Mouse (Mus musculus): ENCODE measurements around the gene Arfgef2. TPM values are rescaled to one million over a fixed set of nuclear protein-coding genes. Genes with fewer than 3 reads are reported as not detected.

Gene Arfgef2
- polyA plus RNA-seq, 1 experiment from 2014 or later = 4.0 TPM

DNA sequence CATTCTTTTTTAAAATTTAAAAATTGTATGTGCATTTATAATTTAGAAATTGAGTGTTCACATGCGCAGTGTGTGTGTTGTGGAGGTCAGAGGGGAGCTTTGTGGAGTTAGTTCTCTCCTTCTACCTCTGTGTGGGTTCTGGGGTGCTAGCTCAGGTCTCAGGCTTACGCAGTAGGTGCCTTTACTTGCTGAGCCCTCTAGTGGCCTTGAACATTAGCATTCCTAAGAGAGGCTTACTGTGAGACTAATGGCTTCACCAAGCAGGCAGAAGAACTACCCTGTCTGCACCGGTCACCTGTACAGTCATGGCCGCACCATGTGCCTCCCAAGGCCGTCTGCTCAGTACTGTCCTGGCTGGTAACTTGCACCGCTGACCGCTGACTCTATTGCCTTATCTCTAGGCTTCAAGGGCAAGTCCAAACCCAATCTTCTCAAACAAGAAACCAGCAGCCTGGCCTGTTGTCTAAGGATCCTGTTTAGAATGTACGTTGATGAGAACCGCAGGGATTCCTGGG lies 86.0 kb downstream of the Arfgef2 start:
- H3K9me3 ChIP-seq (replicated peaks; ENCODE audit: control insufficient read depth, low read length) = no peaks in the 10 kb centered on the region
- no peaks in the 10 kb centered on the region for H3K36me3 ChIP-seq (replicated peaks; ENCODE audit: control insufficient read depth, insufficient read depth, low read depth, low read length)
- WGBS = 69% methylated on average over 9 of the region's 9 CpGs

DNA sequence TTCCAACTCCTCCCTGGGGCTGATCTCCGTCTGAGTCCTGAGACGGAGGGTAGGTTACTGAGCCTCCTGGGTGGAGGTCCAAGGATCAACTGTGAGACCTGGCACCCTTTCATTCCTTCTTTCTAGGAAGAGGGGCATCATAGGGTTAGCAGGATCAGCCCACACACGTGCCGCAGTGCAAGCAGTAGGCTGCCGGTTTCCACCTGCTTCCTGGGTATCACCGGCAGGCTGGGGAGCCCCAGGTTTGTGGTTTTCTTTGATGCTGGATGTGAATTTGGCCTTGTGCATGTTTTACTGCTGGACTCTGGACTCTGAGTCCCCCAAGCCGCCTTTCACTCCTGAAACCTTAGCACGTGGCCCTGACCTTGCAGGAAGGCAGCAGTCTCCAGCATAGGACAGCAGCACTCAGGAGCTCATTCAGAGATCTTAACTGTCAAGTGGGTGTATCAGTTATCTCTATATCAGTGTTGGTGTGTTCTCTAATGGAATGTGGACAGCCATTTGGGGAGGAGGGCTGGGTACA lies 86.8 kb downstream of the Arfgef2 start:
- no peaks in the 10 kb centered on the region for H3K27me3 ChIP-seq (ENCODE audit: control insufficient read depth, insufficient read depth, low read length)
- H3K36me3 ChIP-seq (replicated peaks; ENCODE audit: control insufficient read depth, insufficient read depth, low read depth, low read length) = no peaks in the 10 kb centered on the region
- ATAC-seq (replicated peaks; ENCODE audit: insufficient number of reproducible peaks, low FRiP score, low TSS enrichment, low read depth) (no peak), DNase-seq (ENCODE audit: low spot score) (no peak)
- H3K4me2 ChIP-seq (ENCODE audit: low read depth, low read length) = no peak overlapping the region
- WGBS = 89% methylated on average over 8 of the region's 8 CpGs
- no peak overlapping the region for H3K4me3 ChIP-seq (ENCODE audit: low read depth, low read length)
- H3K4me1 ChIP-seq (ENCODE audit: control insufficient read depth, insufficient read depth, low read length) = no peaks in the 10 kb centered on the region
- H3K27ac ChIP-seq (replicated peaks; ENCODE audit: low read depth, low read length) = no peak overlapping the region
- no peaks in the 10 kb centered on the region for H3K9me3 ChIP-seq (replicated peaks; ENCODE audit: control insufficient read depth, low read length)
- H3K9ac ChIP-seq (replicated peaks; ENCODE audit: low read length) = no peak overlapping the region

More for the DNA sequence above, 86.0 kb downstream of the Arfgef2 start:
- H3K4me3 ChIP-seq (ENCODE audit: low read depth, low read length) = no peak overlapping the region
- DNase-seq (ENCODE audit: low spot score) = no peak
- no peak overlapping the region for H3K9ac ChIP-seq (replicated peaks; ENCODE audit: low read length)
- H3K27ac ChIP-seq (replicated peaks; ENCODE audit: low read depth, low read length) = no peak overlapping the region
- H3K4me1 ChIP-seq (ENCODE audit: control insufficient read depth, insufficient read depth, low read length) = no peaks in the 10 kb centered on the region
- H3K4me2 ChIP-seq (ENCODE audit: low read depth, low read length) = no peak overlapping the region
- no peaks in the 10 kb centered on the region for H3K27me3 ChIP-seq (ENCODE audit: control insufficient read depth, insufficient read depth, low read length)
- no peak for ATAC-seq (replicated peaks; ENCODE audit: insufficient number of reproducible peaks, low FRiP score, low TSS enrichment, low read depth)

DNA sequence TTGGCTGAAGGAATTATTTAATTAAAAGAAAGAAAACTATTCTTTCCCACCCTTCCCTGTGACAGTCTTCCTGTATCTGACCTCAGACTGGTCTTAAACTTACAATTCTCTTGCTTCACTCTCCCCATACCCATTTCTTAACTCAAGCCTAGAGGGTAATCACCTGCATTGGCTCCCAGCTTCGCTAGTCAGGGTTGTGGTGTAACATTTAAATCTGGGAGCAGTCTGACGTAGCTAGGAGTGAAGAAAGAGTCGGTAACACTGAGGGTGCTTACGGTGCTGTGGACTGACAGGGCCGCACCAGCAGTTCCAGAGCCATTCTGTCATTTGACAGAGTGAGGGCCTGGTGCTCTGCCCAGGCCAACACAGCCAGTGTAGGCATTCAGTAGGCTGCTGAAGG lies 87.6 kb downstream of the Arfgef2 start:
- Histone ChIP-seq H3K4me3 (ENCODE audit: low read depth, low read length) (no peak overlapping the region), H3K27me3 (ENCODE audit: control insufficient read depth, insufficient read depth, low read length) (no peaks in the 10 kb centered on the region), H3K9me3 (replicated peaks; ENCODE audit: control insufficient read depth, low read length) (no peaks in the 10 kb centered on the region), H3K36me3 (replicated peaks; ENCODE audit: control insufficient read depth, insufficient read depth, low read depth, low read length) (no peaks in the 10 kb centered on the region), H3K9ac (replicated peaks; ENCODE audit: low read length) (no peak overlapping the region), H3K27ac (replicated peaks; ENCODE audit: low read depth, low read length) (no peak overlapping the region), H3K4me2 (ENCODE audit: low read depth, low read length) (no peak overlapping the region), H3K4me1 (ENCODE audit: control insufficient read depth, insufficient read depth, low read length) (no peaks in the 10 kb centered on the region)
- WGBS = 90% methylated on average over 5 of the region's 5 CpGs
- no peak for ATAC-seq (replicated peaks; ENCODE audit: insufficient number of reproducible peaks, low FRiP score, low TSS enrichment, low read depth)
- no peak for DNase-seq (ENCODE audit: low spot score)

DNA sequence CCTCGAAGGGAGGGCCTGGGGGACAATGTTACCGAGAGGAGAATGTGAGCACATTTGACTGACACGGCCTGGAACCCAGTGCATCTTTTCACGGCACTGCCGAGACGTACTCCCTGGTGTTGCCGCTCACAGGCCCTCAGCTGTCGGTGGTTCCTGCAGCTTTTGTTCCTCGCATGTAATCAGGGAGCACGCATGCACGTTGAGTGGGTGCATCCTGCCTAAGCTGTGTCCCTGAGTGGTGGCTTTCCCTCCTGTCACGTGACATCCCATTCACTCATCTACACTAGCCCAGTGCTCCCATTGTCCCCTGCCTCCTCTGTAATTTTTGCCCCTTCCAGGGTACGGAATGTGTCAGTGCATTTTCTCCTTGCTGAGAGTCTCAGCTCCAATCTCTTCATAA lies 91.0 kb downstream of the Arfgef2 start:
- no peak overlapping the region for H3K4me3 ChIP-seq (ENCODE audit: low read depth, low read length)
- H3K4me1 ChIP-seq (ENCODE audit: control insufficient read depth, insufficient read depth, low read length) = no peaks in the 10 kb centered on the region
- H3K9me3 ChIP-seq (replicated peaks; ENCODE audit: control insufficient read depth, low read length) = no peaks in the 10 kb centered on the region
- no peak overlapping the region for H3K27ac ChIP-seq (replicated peaks; ENCODE audit: low read depth, low read length)
- ATAC-seq (replicated peaks; ENCODE audit: insufficient number of reproducible peaks, low FRiP score, low TSS enrichment, low read depth) (no peak), DNase-seq (ENCODE audit: low spot score) (no peak)
- WGBS = 84% methylated on average over 13 of the region's 13 CpGs
- H3K36me3 ChIP-seq (replicated peaks; ENCODE audit: control insufficient read depth, insufficient read depth, low read depth, low read length) = no peaks in the 10 kb centered on the region
- no peaks in the 10 kb centered on the region for H3K27me3 ChIP-seq (ENCODE audit: control insufficient read depth, insufficient read depth, low read length)
- H3K4me2 ChIP-seq (ENCODE audit: low read depth, low read length) = no peak overlapping the region
- H3K9ac ChIP-seq (replicated peaks; ENCODE audit: low read length) = no peak overlapping the region

DNA sequence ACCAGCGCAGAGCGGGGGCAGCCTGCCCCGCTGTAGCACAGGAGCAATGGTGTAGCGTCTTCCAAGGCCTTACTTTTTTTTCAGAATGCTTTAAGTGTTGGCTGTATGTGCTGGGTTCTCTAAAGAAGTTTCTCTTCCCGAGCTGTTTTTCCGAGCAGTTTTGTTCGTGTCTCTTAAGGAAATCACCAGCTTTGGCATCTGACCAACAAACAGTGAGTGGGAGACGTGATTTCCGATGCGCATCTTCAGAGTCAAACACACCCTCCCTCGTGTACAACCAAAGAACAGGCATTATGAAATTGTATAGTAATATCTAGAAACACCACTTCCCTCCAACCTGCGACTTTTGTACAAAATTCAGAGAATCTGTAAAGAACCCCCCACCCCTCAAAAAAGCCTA lies 91.6 kb downstream of the Arfgef2 start:
- Histone ChIP-seq H3K9me3 (replicated peaks; ENCODE audit: control insufficient read depth, low read length) (no peaks in the 10 kb centered on the region), H3K27ac (replicated peaks; ENCODE audit: low read depth, low read length) (no peak overlapping the region), H3K4me1 (ENCODE audit: control insufficient read depth, insufficient read depth, low read length) (no peaks in the 10 kb centered on the region), H3K4me2 (ENCODE audit: low read depth, low read length) (no peak overlapping the region), H3K27me3 (ENCODE audit: control insufficient read depth, insufficient read depth, low read length) (no peaks in the 10 kb centered on the region), H3K9ac (replicated peaks; ENCODE audit: low read length) (no peak overlapping the region), H3K4me3 (ENCODE audit: low read depth, low read length) (no peak overlapping the region), H3K36me3 (replicated peaks; ENCODE audit: control insufficient read depth, insufficient read depth, low read depth, low read length) (no peaks in the 10 kb centered on the region)
- no peak for DNase-seq (ENCODE audit: low spot score)
- ATAC-seq (replicated peaks; ENCODE audit: insufficient number of reproducible peaks, low FRiP score, low TSS enrichment, low read depth) = no peak
- 90% methylated on average over 12 of the region's 12 CpGs for WGBS

DNA sequence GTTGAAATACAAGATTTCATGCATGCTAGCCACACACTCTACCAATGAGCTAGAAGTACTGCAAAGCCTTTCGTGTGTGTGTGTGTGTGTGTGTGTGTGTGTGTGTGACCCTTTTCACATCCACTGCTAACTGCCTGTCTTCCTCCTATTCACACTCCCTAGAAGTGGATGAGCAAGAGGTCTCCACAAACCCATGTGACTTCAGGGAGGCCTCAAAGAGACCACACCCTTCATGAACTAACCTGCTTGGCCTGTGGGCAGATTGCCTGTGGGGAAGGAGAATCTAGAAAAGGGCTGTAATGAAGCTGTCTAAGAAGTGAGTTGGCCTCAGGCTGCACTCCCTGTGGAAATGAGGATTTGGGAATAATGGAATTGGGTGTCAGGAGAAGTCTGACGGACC lies 93.8 kb downstream of the Arfgef2 start:
- Histone ChIP-seq H3K36me3 (replicated peaks; ENCODE audit: control insufficient read depth, insufficient read depth, low read depth, low read length) (no peaks in the 10 kb centered on the region), H3K4me1 (ENCODE audit: control insufficient read depth, insufficient read depth, low read length) (no peaks in the 10 kb centered on the region), H3K9me3 (replicated peaks; ENCODE audit: control insufficient read depth, low read length) (no peaks in the 10 kb centered on the region), H3K4me2 (ENCODE audit: low read depth, low read length) (no peak overlapping the region), H3K27me3 (ENCODE audit: control insufficient read depth, insufficient read depth, low read length) (no peaks in the 10 kb centered on the region), H3K9ac (replicated peaks; ENCODE audit: low read length) (no peak overlapping the region), H3K4me3 (ENCODE audit: low read depth, low read length) (no peak overlapping the region), H3K27ac (replicated peaks; ENCODE audit: low read depth, low read length) (no peak overlapping the region)
- WGBS = 83% methylated on average over 2 of the region's 2 CpGs
- DNase-seq (ENCODE audit: low spot score) (no peak), ATAC-seq (replicated peaks; ENCODE audit: insufficient number of reproducible peaks, low FRiP score, low TSS enrichment, low read depth) (no peak)

- no peaks in the 10 kb centered on the region for H3K9me3 ChIP-seq (replicated peaks; ENCODE audit: control insufficient read depth, low read length)
- DNase-seq (ENCODE audit: low spot score) (no peak), ATAC-seq (replicated peaks; ENCODE audit: insufficient number of reproducible peaks, low FRiP score, low TSS enrichment, low read depth) (no peak)
- H3K27ac ChIP-seq (replicated peaks; ENCODE audit: low read depth, low read length) = no peak overlapping the region
- no peak overlapping the region for H3K4me3 ChIP-seq (ENCODE audit: low read depth, low read length)
- H3K4me2 ChIP-seq (ENCODE audit: low read depth, low read length) = no peak overlapping the region
- 67% methylated on average over 3 of the region's 3 CpGs for WGBS
- H3K9ac ChIP-seq (replicated peaks; ENCODE audit: low read length) = no peak overlapping the region
- H3K4me1 ChIP-seq (ENCODE audit: control insufficient read depth, insufficient read depth, low read length) = no peaks in the 10 kb centered on the region
- H3K27me3 ChIP-seq (ENCODE audit: control insufficient read depth, insufficient read depth, low read length) = no peaks in the 10 kb centered on the region
- no peaks in the 10 kb centered on the region for H3K36me3 ChIP-seq (replicated peaks; ENCODE audit: control insufficient read depth, insufficient read depth, low read depth, low read length)
Observed at GRCm38 (mm10) chr2:166899746-166900145, 94.4 kb downstream of the Arfgef2 start.

- Histone ChIP-seq H3K27ac (replicated peaks; ENCODE audit: low read depth, low read length) (no peak overlapping the region), H3K9me3 (replicated peaks; ENCODE audit: control insufficient read depth, low read length) (no peaks in the 10 kb centered on the region), H3K9ac (replicated peaks; ENCODE audit: low read length) (no peak overlapping the region), H3K36me3 (replicated peaks; ENCODE audit: control insufficient read depth, insufficient read depth, low read depth, low read length) (no peaks in the 10 kb centered on the region), H3K27me3 (ENCODE audit: control insufficient read depth, insufficient read depth, low read length) (no peaks in the 10 kb centered on the region), H3K4me2 (ENCODE audit: low read depth, low read length) (no peak overlapping the region), H3K4me1 (ENCODE audit: control insufficient read depth, insufficient read depth, low read length) (no peaks in the 10 kb centered on the region), H3K4me3 (ENCODE audit: low read depth, low read length) (no peak overlapping the region)
- DNase-seq (ENCODE audit: low spot score) (no peak), ATAC-seq (replicated peaks; ENCODE audit: insufficient number of reproducible peaks, low FRiP score, low TSS enrichment, low read depth) (no peak)
- 89% methylated on average over 8 of the region's 8 CpGs for WGBS
Observed at GRCm38 (mm10) chr2:166900792-166901505, 95.6 kb downstream of the Arfgef2 start.
